Mouse (Mus musculus): Measurements from ENCODE around the gene Vmn1r225. TPM values are rescaled to one million over a fixed set of nuclear protein-coding genes. Genes with fewer than 3 reads are reported as not detected.
"Not testable (repeated sequence)": the region's sequence is repeated elsewhere in the genome, so short reads cannot be mapped to it uniquely, and the experiment has no call there.

Gene Vmn1r225
- polyA plus RNA-seq (2015; fragmentation: Nextera tagmentation; extraction: Ambion mirVana) = not detected in 2 replicates

DNA sequence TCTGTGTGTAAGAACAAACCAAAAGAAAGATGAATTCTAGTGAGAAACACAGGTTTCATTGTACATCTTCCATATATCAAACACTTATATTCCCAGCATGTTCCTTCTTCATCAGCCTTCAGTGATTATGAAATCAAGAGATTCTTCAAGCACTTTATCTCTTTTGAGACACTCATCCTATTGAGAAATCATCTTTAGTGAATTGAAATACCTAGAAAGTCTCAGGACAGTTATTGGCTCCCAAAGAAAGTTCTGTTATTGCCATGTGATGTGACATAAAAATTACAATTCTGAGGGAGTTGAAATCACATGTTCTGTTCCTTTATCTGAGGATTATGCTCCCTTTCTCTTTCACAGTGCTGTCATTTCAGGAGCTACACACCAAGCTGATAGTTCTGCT, at the start of gene Vmn1r225:
Gene Vmn1r225 (plus strand): TSS at position 301 of the 400 bp plus-strand sequence.
- H3K9me3 ChIP-seq (ENCODE audit: control insufficient read depth, low read length) = no peaks in the 10 kb centered on the region

DNA sequence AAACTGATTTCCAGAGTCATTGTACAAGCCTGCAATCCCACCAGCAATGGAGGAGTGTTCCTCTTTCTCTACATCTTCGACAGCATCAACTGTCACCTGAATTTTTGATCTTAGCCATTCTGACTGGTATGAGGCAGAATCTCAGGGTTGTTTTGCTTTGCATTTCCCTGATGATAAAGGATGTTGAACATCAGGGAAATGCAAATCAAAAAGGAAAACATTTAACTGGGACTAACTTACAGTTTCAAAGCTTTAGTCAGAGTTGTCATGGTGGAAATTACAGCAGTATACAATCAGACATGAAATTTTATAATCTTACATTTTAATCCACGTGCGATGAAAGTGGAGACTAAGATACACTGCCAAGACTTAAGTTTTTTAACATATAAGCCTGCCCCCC, 24.6 kb upstream of the Vmn1r225 start:
- no peaks in the 10 kb centered on the region for H3K4me1 ChIP-seq (replicated peaks; ENCODE audit: control insufficient read depth, insufficient read depth, low read length)
- no peak for ATAC-seq (ENCODE audit: low read depth)
- H3K4me2 ChIP-seq (ENCODE audit: low read depth, low read length) = no peak overlapping the region
- H3K4me3 ChIP-seq (ENCODE audit: low read length) = no peak overlapping the region
- no peaks in the 10 kb centered on the region for H3K27me3 ChIP-seq (ENCODE audit: control insufficient read depth, insufficient read depth, low read depth, low read length)
- no peak overlapping the region for H3K9ac ChIP-seq (ENCODE audit: low read length)
- H3K27ac ChIP-seq (ENCODE audit: low read length) = no peak overlapping the region
- WGBS = 61% methylated on average over 3 of the region's 3 CpGs
- no peaks in the 10 kb centered on the region for H3K36me3 ChIP-seq (ENCODE audit: control insufficient read depth, insufficient read depth, low read length)
- H3K9me3 ChIP-seq (ENCODE audit: control insufficient read depth, low read length) = no peaks in the 10 kb centered on the region

More for the DNA sequence above, at the start of gene Vmn1r225:
- Histone ChIP-seq H3K27me3 (ENCODE audit: control insufficient read depth, insufficient read depth, low read depth, low read length) (no peaks in the 10 kb centered on the region), H3K9ac (ENCODE audit: low read length) (no peak within 1 kb of the TSS), H3K4me3 (ENCODE audit: low read length) (no peak within 1 kb of the TSS), H3K4me1 (replicated peaks; ENCODE audit: control insufficient read depth, insufficient read depth, low read length) (no peaks in the 10 kb centered on the region), H3K36me3 (ENCODE audit: control insufficient read depth, insufficient read depth, low read length) (no peaks in the 10 kb centered on the region), H3K4me2 (ENCODE audit: low read depth, low read length) (no peak within 1 kb of the TSS), H3K27ac (ENCODE audit: low read length) (no peak within 1 kb of the TSS)
- ATAC-seq (ENCODE audit: low read depth) = no peak

DNA sequence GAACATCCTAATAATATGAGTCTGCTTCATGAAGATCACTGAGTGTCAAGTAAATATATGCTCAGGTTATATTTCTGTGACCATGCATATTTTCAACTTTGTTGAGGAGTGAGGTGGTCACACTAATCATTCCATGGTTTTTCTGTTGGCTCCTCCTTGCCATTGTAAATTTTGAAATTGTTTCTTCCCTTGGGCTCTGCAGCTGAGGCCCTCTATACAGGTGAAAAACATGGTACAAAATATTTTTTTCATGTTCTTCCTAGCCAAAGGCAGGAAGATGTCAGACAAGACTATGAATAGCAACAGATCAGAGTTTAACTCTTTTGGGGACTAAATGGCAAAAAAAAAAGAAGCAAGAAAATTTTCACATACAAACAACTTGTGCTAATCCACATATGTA, 16.7 kb upstream of the Vmn1r225 start, which contains the start of gene Vmn2r108:
Gene Vmn2r108 (minus strand): TSS at position 101 of the 400 bp plus-strand sequence.
- Histone ChIP-seq H3K4me3 (ENCODE audit: low read length) (no peak within 1 kb of the TSS), H3K27ac (ENCODE audit: low read length) (no peak within 1 kb of the TSS), H3K9me3 (ENCODE audit: control insufficient read depth, low read length) (no peaks in the 10 kb centered on the region), H3K4me1 (replicated peaks; ENCODE audit: control insufficient read depth, insufficient read depth, low read length) (no peaks in the 10 kb centered on the region), H3K36me3 (ENCODE audit: control insufficient read depth, insufficient read depth, low read length) (no peaks in the 10 kb centered on the region), H3K9ac (ENCODE audit: low read length) (no peak within 1 kb of the TSS), H3K27me3 (ENCODE audit: control insufficient read depth, insufficient read depth, low read depth, low read length) (no peaks in the 10 kb centered on the region), H3K4me2 (ENCODE audit: low read depth, low read length) (no peak within 1 kb of the TSS)
- no peak for ATAC-seq (ENCODE audit: low read depth)

DNA sequence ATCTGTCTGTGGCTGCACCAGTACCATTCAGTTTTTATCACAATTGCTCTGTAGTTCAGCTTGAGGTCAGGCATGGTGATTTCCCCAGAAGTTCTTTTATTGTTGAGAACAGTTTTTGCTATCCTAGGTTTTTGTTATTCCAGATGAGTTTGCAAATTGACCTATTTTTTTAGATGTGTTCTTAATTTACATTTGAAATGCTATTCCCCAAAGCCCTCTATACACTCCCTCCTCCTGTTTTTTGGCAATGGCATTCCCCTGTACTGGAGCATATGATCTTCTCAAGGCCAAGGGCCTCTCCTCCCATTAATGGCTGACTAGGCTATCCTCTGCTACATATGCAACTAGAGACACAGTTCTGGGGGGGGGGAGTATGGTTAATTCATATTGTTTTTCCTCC, 10.3 kb downstream of the Vmn1r225 start:
- not testable (repeated sequence) for ATAC-seq (ENCODE audit: low read depth); H3K27me3 ChIP-seq (ENCODE audit: control insufficient read depth, insufficient read depth, low read depth, low read length); H3K9me3 ChIP-seq (ENCODE audit: control insufficient read depth, low read length); H3K4me2 ChIP-seq (ENCODE audit: low read depth, low read length); H3K36me3 ChIP-seq (ENCODE audit: control insufficient read depth, insufficient read depth, low read length); H3K4me1 ChIP-seq (replicated peaks; ENCODE audit: control insufficient read depth, insufficient read depth, low read length); H3K9ac ChIP-seq (ENCODE audit: low read length); H3K4me3 ChIP-seq (ENCODE audit: low read length); H3K27ac ChIP-seq (ENCODE audit: low read length)

Other genes starting within 250 kb of the Vmn1r225 start
- gene Vmn2r106, start 212.6 kb upstream of the Vmn1r225 start, polyA plus RNA-seq (2015; fragmentation: Nextera tagmentation; extraction: Ambion mirVana) = not detected in 2 replicates
- gene Vmn2r107, start 152.9 kb upstream of the Vmn1r225 start, polyA plus RNA-seq (2015; fragmentation: Nextera tagmentation; extraction: Ambion mirVana) = not detected in 2 replicates
- gene Vmn1r224, start 84.0 kb upstream of the Vmn1r225 start, polyA plus RNA-seq (2015; fragmentation: Nextera tagmentation; extraction: Ambion mirVana) = not detected in 2 replicates
- not detected in 2 replicates for gene Vmn2r108, start 16.8 kb upstream of the Vmn1r225 start, polyA plus RNA-seq (2015; fragmentation: Nextera tagmentation; extraction: Ambion mirVana)
- not detected in 2 replicates for gene Vmn2r109, start 66.6 kb downstream of the Vmn1r225 start, polyA plus RNA-seq (2015; fragmentation: Nextera tagmentation; extraction: Ambion mirVana)
- 0.03 TPM in 1 of 2 replicates, not detected in the other for gene Vmn2r110, start 98.3 kb downstream of the Vmn1r225 start, polyA plus RNA-seq (2015; fragmentation: Nextera tagmentation; extraction: Ambion mirVana)
- not detected in 2 replicates for gene Fpr-rs3, start 126.7 kb downstream of the Vmn1r225 start, polyA plus RNA-seq (2015; fragmentation: Nextera tagmentation; extraction: Ambion mirVana)
- not detected in 2 replicates for gene Vmn1r226, start 184.7 kb downstream of the Vmn1r225 start, polyA plus RNA-seq (2015; fragmentation: Nextera tagmentation; extraction: Ambion mirVana)
- gene Vmn1r227, start 231.7 kb downstream of the Vmn1r225 start, polyA plus RNA-seq (2015; fragmentation: Nextera tagmentation; extraction: Ambion mirVana) = not detected in 2 replicates

Data from lung, embryonic 16.5 days (tissue).